Mouse (Mus musculus): Measurements from ENCODE around the gene Slc26a9. TPM values are rescaled to one million over a fixed set of nuclear protein-coding genes. Genes with fewer than 3 reads are reported as not detected.

The Slc26a9 gene
- polyA plus RNA-seq, 1 experiment, result not detected

GRCm38 (mm10) chr1:131751181-131751890, 7.5 kb downstream of the Slc26a9 start:
- Histone ChIP-seq H3K4me1 (ENCODE audit: control insufficient read depth, insufficient read depth, insufficient read length, low read length) (peaks cover 7% of the 10 kb centered on the region), H3K4me3 (ENCODE audit: insufficient read depth, low read depth, low read length) (no peak overlapping the region), H3K27ac (replicated peaks; ENCODE audit: low read depth, low read length) (no peak overlapping the region)

- Histone ChIP-seq H3K4me1 (ENCODE audit: control insufficient read depth, insufficient read depth, insufficient read length, low read length) (peaks cover 7% of the 10 kb centered on the region), H3K4me3 (ENCODE audit: insufficient read depth, low read depth, low read length) (no peak overlapping the region), H3K27ac (replicated peaks; ENCODE audit: low read depth, low read length) (no peak overlapping the region)
Observed at GRCm38 (mm10) chr1:131751891-131752311, 8.1 kb downstream of the Slc26a9 start.

GRCm38 (mm10) chr1:131754212-131754829, 10.5 kb downstream of the Slc26a9 start:
- no peak overlapping the region for H3K27ac ChIP-seq (replicated peaks; ENCODE audit: low read depth, low read length)
- H3K4me1 ChIP-seq (ENCODE audit: control insufficient read depth, insufficient read depth, insufficient read length, low read length), result peaks cover 7% of the 10 kb centered on the region
- H3K4me3 ChIP-seq (ENCODE audit: insufficient read depth, low read depth, low read length), result no peak overlapping the region

DNA sequence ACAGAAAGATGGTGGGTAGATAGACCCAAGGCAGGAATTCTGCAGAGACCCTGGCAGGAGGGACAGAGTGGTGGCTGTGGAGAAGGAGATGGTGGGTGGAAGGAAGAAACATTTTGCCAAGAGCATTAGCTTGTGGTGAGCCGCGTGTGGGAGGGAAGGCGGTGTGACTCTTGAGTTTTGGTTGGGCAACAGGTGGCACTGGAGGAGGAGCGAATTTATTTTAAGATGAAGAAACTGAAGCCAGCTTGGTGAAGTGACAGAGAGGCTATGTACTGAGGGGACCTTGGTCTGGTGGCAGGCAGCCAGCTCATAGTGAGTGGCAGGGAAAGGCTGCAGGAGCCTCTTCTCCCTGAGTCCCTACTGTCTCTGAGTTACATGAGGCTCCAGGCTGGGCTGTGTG, 11.1 kb downstream of the Slc26a9 start:
- Histone ChIP-seq H3K27ac (replicated peaks; ENCODE audit: low read depth, low read length) (no peak overlapping the region), H3K4me3 (ENCODE audit: insufficient read depth, low read depth, low read length) (no peak overlapping the region), H3K4me1 (ENCODE audit: control insufficient read depth, insufficient read depth, insufficient read length, low read length) (peaks cover 7% of the 10 kb centered on the region)

- H3K4me3 ChIP-seq (ENCODE audit: insufficient read depth, low read depth, low read length), result no peak overlapping the region
- peaks cover 2% of the 10 kb centered on the region; the same call in 1 of the 2 replicates for H3K4me1 ChIP-seq (ENCODE audit: control insufficient read depth, insufficient read depth, insufficient read length, low read length)
- no peak overlapping the region for H3K27ac ChIP-seq (replicated peaks; ENCODE audit: low read depth, low read length)
Observed at GRCm38 (mm10) chr1:131757211-131757610, 13.4 kb downstream of the Slc26a9 start.

GRCm38 (mm10) chr1:131758796-131759195, 15.0 kb downstream of the Slc26a9 start:
- H3K4me3 ChIP-seq (ENCODE audit: insufficient read depth, low read depth, low read length), result no peak overlapping the region
- H3K27ac ChIP-seq (replicated peaks; ENCODE audit: low read depth, low read length), result no peak overlapping the region
- H3K4me1 ChIP-seq (ENCODE audit: control insufficient read depth, insufficient read depth, insufficient read length, low read length), result peaks cover 2% of the 10 kb centered on the region; the same call in 1 of the 2 replicates

DNA sequence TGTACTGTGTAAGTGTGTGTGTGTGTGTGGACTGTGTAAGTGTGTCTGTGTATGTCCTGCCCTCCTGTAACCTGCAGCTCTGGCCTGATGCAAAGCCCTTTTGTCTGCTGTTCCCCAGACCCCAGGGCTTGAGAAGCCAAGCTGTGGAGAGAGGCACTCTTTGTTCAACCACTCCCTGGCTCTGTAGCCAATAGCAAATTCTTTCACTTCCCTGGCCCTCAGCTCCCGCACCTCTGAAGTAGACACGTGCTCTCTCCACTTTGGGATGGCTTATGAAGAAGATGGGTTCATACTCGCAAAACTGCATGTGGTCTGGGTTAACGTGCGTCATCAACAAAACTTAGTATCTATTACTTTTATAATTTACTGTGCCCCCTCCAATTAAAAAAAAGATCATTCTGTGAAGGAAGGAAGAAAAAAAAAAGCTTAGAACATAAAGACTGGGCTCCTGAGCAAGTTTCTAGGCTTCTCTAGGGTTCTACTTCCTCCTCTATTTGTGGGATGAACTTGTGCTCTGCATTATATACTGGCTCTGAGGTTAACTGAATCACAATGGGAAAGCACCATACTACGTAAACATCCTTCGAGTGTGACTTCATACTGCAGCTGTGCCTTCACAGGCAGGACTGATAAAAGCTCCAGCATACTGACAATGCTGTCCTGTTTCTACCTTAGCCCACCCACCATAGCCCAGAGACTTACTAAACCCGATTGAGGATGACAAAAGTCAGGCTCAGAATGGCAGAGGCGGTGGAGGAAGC, 16.0 kb downstream of the Slc26a9 start:
- no peak overlapping the region for H3K4me3 ChIP-seq (ENCODE audit: insufficient read depth, low read depth, low read length)
- H3K27ac ChIP-seq (replicated peaks; ENCODE audit: low read depth, low read length), result no peak overlapping the region
- H3K4me1 ChIP-seq (ENCODE audit: control insufficient read depth, insufficient read depth, insufficient read length, low read length), result peaks cover 2% of the 10 kb centered on the region; the same call in 1 of the 2 replicates

DNA sequence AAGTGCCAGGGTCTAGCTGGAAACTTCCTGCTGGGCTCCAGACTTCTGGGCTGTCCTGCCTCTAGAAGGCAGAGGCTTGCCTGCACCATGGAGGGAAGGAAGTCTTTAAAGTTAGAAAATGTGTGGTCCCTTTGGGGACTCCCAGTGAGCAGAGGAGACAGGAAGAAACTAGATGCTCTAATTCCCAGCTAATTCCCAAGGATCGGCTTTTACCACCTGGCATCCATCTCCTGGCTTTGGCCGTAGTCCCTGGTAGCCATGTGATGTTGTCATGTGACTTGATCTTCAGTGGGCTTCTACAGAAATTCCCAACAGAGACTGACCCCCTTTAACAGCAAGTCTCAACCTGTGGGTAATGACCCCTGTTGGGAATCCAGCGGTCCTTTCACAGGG, 16.6 kb downstream of the Slc26a9 start:
- no peak overlapping the region for H3K27ac ChIP-seq (replicated peaks; ENCODE audit: low read depth, low read length)
- H3K4me1 ChIP-seq (ENCODE audit: control insufficient read depth, insufficient read depth, insufficient read length, low read length), result peaks cover 2% of the 10 kb centered on the region; the same call in 1 of the 2 replicates
- H3K4me3 ChIP-seq (ENCODE audit: insufficient read depth, low read depth, low read length), result no peak overlapping the region

DNA sequence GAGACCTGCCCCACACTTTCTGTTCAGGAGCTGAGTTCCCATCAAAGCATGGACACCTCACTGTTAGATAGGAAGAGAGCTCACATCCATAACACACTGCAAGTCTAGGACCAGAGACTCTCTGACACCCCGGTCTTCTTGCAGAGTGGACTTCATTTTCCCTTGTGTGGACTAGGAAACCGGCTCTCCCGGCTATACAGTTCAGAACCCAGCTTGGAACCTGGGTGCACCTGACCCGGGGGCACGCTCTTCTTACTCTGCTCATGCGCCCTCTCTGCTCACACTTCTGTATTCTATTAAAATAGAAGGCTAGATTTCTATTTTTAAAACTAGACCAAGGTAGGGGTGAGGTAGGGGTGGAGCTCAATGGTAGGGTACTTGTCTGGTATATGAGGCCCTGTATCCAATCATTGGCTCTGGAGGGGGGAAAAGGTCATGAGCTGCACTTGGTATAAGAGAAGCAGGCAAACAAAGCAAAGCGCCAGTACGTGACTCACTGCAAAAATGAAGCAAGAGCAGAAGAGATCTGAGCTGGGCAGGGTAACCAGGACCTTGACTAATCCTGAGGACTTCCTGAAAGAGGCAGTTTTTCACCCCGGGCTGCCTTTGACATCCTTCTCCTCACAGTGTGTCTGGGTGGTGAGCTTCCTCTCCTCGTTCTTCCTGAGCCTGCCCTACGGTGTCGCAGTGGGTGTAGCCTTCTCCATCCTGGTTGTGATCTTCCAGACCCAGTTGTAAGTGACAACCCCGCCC, 17.4 kb downstream of the Slc26a9 start:
- H3K4me1 ChIP-seq (ENCODE audit: control insufficient read depth, insufficient read depth, insufficient read length, low read length), result peaks cover 2% of the 10 kb centered on the region; the same call in 1 of the 2 replicates
- no peak overlapping the region for H3K4me3 ChIP-seq (ENCODE audit: insufficient read depth, low read depth, low read length)
- H3K27ac ChIP-seq (replicated peaks; ENCODE audit: low read depth, low read length), result no peak overlapping the region

- Histone ChIP-seq H3K4me1 (ENCODE audit: control insufficient read depth, insufficient read depth, insufficient read length, low read length) (peaks cover 2% of the 10 kb centered on the region; the same call in 1 of the 2 replicates), H3K4me3 (ENCODE audit: insufficient read depth, low read depth, low read length) (no peak overlapping the region), H3K27ac (replicated peaks; ENCODE audit: low read depth, low read length) (no peak overlapping the region)
Observed at GRCm38 (mm10) chr1:131763683-131764082, 19.9 kb downstream of the Slc26a9 start.

- H3K27ac ChIP-seq (replicated peaks; ENCODE audit: low read depth, low read length), result no peak overlapping the region
- no peak overlapping the region for H3K4me3 ChIP-seq (ENCODE audit: insufficient read depth, low read depth, low read length)
- peaks cover 2% of the 10 kb centered on the region; the same call in 1 of the 2 replicates for H3K4me1 ChIP-seq (ENCODE audit: control insufficient read depth, insufficient read depth, insufficient read length, low read length)
Observed at GRCm38 (mm10) chr1:131764581-131765338, 20.9 kb downstream of the Slc26a9 start.

DNA sequence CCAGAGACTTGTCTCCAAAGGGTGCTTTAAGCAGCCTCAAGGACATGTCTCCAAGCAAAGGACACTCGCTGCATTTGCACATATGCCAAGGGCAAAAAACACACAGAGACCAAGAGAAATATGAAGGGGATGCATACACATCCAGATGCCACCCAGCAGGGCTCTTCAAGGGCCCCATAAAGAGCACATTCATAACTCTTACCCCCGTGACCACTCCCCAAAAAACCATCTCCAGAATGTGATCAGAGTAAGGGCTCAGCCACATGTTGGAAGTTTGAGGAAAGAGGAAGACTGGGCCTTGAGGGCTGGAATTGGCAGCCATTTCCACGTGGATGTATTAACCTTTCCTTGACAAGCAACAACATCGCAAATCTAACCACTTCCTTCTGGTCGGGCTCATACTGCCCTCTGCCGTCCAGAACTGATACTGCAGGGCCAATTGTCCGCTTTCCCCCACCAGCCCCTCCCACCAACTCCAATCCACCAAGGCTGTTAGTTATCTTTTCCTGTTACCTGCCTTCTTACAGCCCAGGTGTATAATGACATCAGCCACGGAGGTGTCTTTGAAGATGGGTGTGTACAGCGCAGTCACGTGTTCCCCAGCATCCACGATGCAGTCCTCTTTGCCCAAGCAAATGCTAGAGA, 21.7 kb downstream of the Slc26a9 start:
- Histone ChIP-seq H3K4me1 (ENCODE audit: control insufficient read depth, insufficient read depth, insufficient read length, low read length) (no peaks in the 10 kb centered on the region), H3K27ac (replicated peaks; ENCODE audit: low read depth, low read length) (no peak overlapping the region)

GRCm38 (mm10) chr1:131769296-131769695, 25.5 kb downstream of the Slc26a9 start:
- H3K4me3 ChIP-seq (ENCODE audit: insufficient read depth, low read depth, low read length), result no peak overlapping the region
- H3K27ac ChIP-seq (replicated peaks; ENCODE audit: low read depth, low read length), result no peak overlapping the region
- H3K4me1 ChIP-seq (ENCODE audit: control insufficient read depth, insufficient read depth, insufficient read length, low read length), result no peaks in the 10 kb centered on the region

More for the DNA sequence above, 21.7 kb downstream of the Slc26a9 start:
- no peak overlapping the region for H3K4me3 ChIP-seq (ENCODE audit: insufficient read depth, low read depth, low read length)

- H3K27ac ChIP-seq (replicated peaks; ENCODE audit: low read depth, low read length), result no peak overlapping the region
- H3K4me1 ChIP-seq (ENCODE audit: control insufficient read depth, insufficient read depth, insufficient read length, low read length), result no peaks in the 10 kb centered on the region
- no peak overlapping the region for H3K4me3 ChIP-seq (ENCODE audit: insufficient read depth, low read depth, low read length)
Observed at GRCm38 (mm10) chr1:131770656-131771055, 26.8 kb downstream of the Slc26a9 start.
